14 mouse cellular contexts compared by ENCODE assay signal in the genomic region with DNA sequence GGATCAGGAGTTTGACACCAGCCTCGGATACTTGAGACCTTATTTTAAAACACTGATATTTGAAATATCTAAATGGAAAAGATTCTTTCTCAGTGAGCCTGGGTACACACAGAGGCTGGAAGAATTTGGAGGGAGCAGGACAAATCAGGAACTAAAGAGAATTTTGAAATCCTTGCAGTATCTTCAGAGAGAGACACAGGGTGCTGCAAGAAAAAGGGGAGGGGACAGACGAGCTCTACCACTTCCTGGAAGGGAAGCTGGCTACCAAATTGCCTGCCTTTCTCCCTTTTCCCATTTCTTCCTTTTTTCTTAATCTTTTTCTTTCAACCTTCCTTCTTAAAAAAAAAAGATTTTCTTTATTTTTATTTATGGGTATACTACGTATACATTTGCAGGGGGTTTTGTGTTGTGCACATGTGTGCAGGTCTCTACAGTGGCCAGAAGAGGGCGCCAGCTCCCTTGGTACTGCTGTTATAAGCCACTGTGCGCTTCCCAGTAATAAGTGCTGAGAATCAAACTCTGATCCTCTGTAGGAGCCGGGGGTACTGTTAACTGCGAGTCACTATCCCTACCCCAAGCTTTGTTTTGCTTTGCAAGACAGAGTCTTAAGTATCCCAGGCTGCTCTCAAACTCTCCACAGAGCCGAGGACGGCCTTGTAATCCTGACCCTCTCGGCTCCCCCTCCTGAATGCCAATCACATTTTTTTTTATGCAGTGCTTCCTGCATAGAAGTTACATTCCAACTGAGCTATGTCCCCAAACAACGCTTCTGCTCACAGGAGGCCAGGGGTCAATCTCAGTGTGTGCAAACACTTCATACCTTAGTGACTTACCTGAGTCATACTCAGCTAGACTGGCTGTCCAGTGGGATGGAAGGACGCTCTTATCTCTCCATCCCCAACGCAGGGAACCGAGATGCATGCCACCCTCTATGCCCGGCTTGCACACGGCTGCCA. TPM values are rescaled to one million over a fixed set of nuclear protein-coding genes. Genes with fewer than 3 reads are reported as not detected.
DNase-seq lines count a peak whose midpoint lies in the region; ATAC-seq and TF ChIP-seq lines count a peak whose summit lies in the region.
"Had no signal": no experiment of that assay in that cellular context is flagged by ENCODE, and none has a peak within 500 bp of the region (broad histone marks: within the 10 kb centered on the region; RNA-seq: fewer than 3 reads in every experiment).

No protein-coding gene starts in this region.

- H3K4me2 ChIP-seq in intestine, postnatal 0 days (replicated peaks; ENCODE audit: low read depth), result no peak overlapping the region
- no peak overlapping the region for H3K4me2 ChIP-seq in intestine, embryonic 16.5 days (ENCODE audit: low read depth, low read length)
- no peak overlapping the region for H3K4me2 ChIP-seq in midbrain, embryonic 11.5 days
- H3K4me2 ChIP-seq in midbrain, embryonic 16.5 days (ENCODE audit: low read length), result no peak overlapping the region
- H3K4me2 ChIP-seq: embryonic facial prominence, embryonic 12.5 days; forebrain, embryonic 12.5 days; limb, embryonic 12.5 days had no signal

- H3K27me3 ChIP-seq in intestine, postnatal 0 days (replicated peaks; ENCODE audit: control insufficient read depth, insufficient read depth, low read length), result no peaks in the 10 kb centered on the region
- no peaks in the 10 kb centered on the region for H3K27me3 ChIP-seq in intestine, embryonic 16.5 days (replicated peaks; ENCODE audit: control insufficient read depth, insufficient read depth, low read length)
- H3K27me3 ChIP-seq in midbrain, embryonic 11.5 days (ENCODE audit: control insufficient read depth, insufficient read depth, low read length), result no peaks in the 10 kb centered on the region
- no peaks in the 10 kb centered on the region for H3K27me3 ChIP-seq in midbrain, embryonic 16.5 days (ENCODE audit: control insufficient read depth, insufficient read depth, low read depth, low read length)
- H3K27me3 ChIP-seq in MEL (ENCODE audit: control insufficient read depth in 1 of 2, insufficient read depth in 2 of 2, low read length in 2 of 2), result no peaks in the 10 kb centered on the region
- H3K27me3 ChIP-seq: embryonic facial prominence, embryonic 12.5 days; forebrain, embryonic 12.5 days; limb, embryonic 12.5 days had no signal

- no peak for ATAC-seq in intestine, postnatal 0 days
- ATAC-seq in intestine, embryonic 16.5 days, result no peak
- ATAC-seq in midbrain, embryonic 11.5 days (ENCODE audit: low FRiP score), result no peak
- ATAC-seq in midbrain, embryonic 16.5 days, result no peak
- peak; percentile 58 for ATAC-seq in megakaryocyte, adult 5-6 weeks (ENCODE audit: poor library complexity, severe bottlenecking)

- H3K4me1 ChIP-seq in intestine, postnatal 0 days (replicated peaks; ENCODE audit: control insufficient read depth, insufficient read depth, low read length), result no peaks in the 10 kb centered on the region
- H3K4me1 ChIP-seq in intestine, embryonic 16.5 days (ENCODE audit: control insufficient read depth, insufficient read depth, low read length), result peaks cover 21% of the 10 kb centered on the region
- peaks cover 2% of the 10 kb centered on the region; the same call in 1 of the 2 replicates for H3K4me1 ChIP-seq in midbrain, embryonic 11.5 days (ENCODE audit: control insufficient read depth, insufficient read depth, low read length)
- H3K4me1 ChIP-seq in midbrain, embryonic 16.5 days (ENCODE audit: control insufficient read depth, insufficient read depth, low read length), result peaks cover 8% of the 10 kb centered on the region; the same call in 1 of the 2 replicates
- peaks cover 2 to 20% of the 10 kb centered on the region in 2 experiments for H3K4me1 ChIP-seq in MEL (ENCODE audit: control insufficient read depth in 1 of 2, insufficient read depth in 2 of 2, low read length in 2 of 2)

- peak; percentile 64 for TF ChIP-seq RAD21 in MEL (IDR thresholded peaks at IDR 0.05; ENCODE audit: low read depth, low read length)

- H3K9me3 ChIP-seq in intestine, postnatal 0 days (ENCODE audit: control insufficient read depth), result no peaks in the 10 kb centered on the region
- H3K9me3 ChIP-seq in intestine, embryonic 16.5 days (ENCODE audit: control insufficient read depth, low read length), result no peaks in the 10 kb centered on the region
- H3K9me3 ChIP-seq in midbrain, embryonic 11.5 days (ENCODE audit: control insufficient read depth, low read length), result no peaks in the 10 kb centered on the region
- no peaks in the 10 kb centered on the region for H3K9me3 ChIP-seq in midbrain, embryonic 16.5 days (replicated peaks; ENCODE audit: control insufficient read depth, low read length, poor library complexity, severe bottlenecking)
- H3K9me3 ChIP-seq in MEL (replicated peaks; ENCODE audit: insufficient read depth, low read length), result no peaks in the 10 kb centered on the region
- H3K9me3 ChIP-seq: embryonic facial prominence, embryonic 12.5 days had no signal

- no peak overlapping the region for H3K4me3 ChIP-seq in intestine, postnatal 0 days (ENCODE audit: low read depth, low read length)
- no peak overlapping the region for H3K4me3 ChIP-seq in intestine, embryonic 16.5 days (ENCODE audit: low read length)
- no peak overlapping the region for H3K4me3 ChIP-seq in midbrain, embryonic 11.5 days (ENCODE audit: low read depth, low read length)
- H3K4me3 ChIP-seq in midbrain, embryonic 16.5 days (ENCODE audit: low read depth, low read length), result no peak overlapping the region
- no peak overlapping the region for H3K4me3 ChIP-seq in MEL (ENCODE audit: control insufficient read depth in 1 of 2, insufficient read depth in 1 of 2, low read depth in 2 of 2, low read length in 2 of 2)
- H3K4me3 ChIP-seq: embryonic facial prominence, embryonic 12.5 days; forebrain, embryonic 12.5 days; limb, embryonic 12.5 days had no signal

- H3K9ac ChIP-seq in intestine, postnatal 0 days (ENCODE audit: low read depth, low read length), result no peak overlapping the region
- no peak overlapping the region for H3K9ac ChIP-seq in intestine, embryonic 16.5 days (ENCODE audit: low read depth, low read length)
- H3K9ac ChIP-seq in midbrain, embryonic 11.5 days (ENCODE audit: low read length), result no peak overlapping the region
- H3K9ac ChIP-seq in midbrain, embryonic 16.5 days (ENCODE audit: low read depth, low read length), result no peak overlapping the region
- no peak overlapping the region for H3K9ac ChIP-seq in MEL (ENCODE audit: control insufficient read depth, low read depth, low read length, poor library complexity, severe bottlenecking)
- H3K9ac ChIP-seq: embryonic facial prominence, embryonic 12.5 days; forebrain, embryonic 12.5 days; limb, embryonic 12.5 days had no signal

- TF ChIP-seq POLR2A in MEL (IDR thresholded peaks at IDR 0.05; ENCODE audit: control insufficient read depth in 1 of 2, insufficient read depth in 1 of 2, low read depth in 1 of 2, low read length in 2 of 2, poor library complexity in 1 of 2), result no peak

- no peak overlapping the region for H3K27ac ChIP-seq in intestine, postnatal 0 days (ENCODE audit: low read depth, low read length)
- H3K27ac ChIP-seq in intestine, embryonic 16.5 days (ENCODE audit: low read length), result no peak overlapping the region
- no peak overlapping the region for H3K27ac ChIP-seq in midbrain, embryonic 11.5 days (ENCODE audit: low read depth, low read length)
- H3K27ac ChIP-seq in midbrain, embryonic 16.5 days (ENCODE audit: low read length), result no peak overlapping the region
- H3K27ac ChIP-seq in MEL (ENCODE audit: control insufficient read depth, low read depth, low read length), result no peak overlapping the region
- H3K27ac ChIP-seq: embryonic facial prominence, embryonic 12.5 days; forebrain, embryonic 12.5 days; limb, embryonic 12.5 days had no signal

- 81% methylated on average over 16 of the region's 16 CpGs for whole genome bisulfite sequencing in intestine, postnatal 0 days
- WGBS in intestine, embryonic 16.5 days, result 79% methylated on average over 16 of the region's 16 CpGs
- WGBS in midbrain, embryonic 11.5 days, result 88% methylated on average over 16 of the region's 16 CpGs
- WGBS in midbrain, embryonic 16.5 days, result 92% methylated on average over 16 of the region's 16 CpGs

- peak; percentile 60 for TF ChIP-seq CTCF in intestine, postnatal 0 days (IDR thresholded peaks at IDR 0.05; ENCODE audit: low read depth)
- TF ChIP-seq CTCF in MEL (IDR thresholded peaks at IDR 0.05 in 2 of 3, conservative IDR thresholded peaks at IDR 0.05 in 1 of 3; ENCODE audit: control insufficient read depth in 1 of 3, insufficient read depth in 1 of 3, low read depth in 2 of 3, low read length in 3 of 3, poor library complexity in 1 of 3, severe bottlenecking in 1 of 3), result peak; percentile 58 to 78 (median 67)

- no peaks in the 10 kb centered on the region for H3K79me2 ChIP-seq in MEL (ENCODE audit: control insufficient read depth, insufficient read depth, low read length, poor library complexity)

- intact Hi-C loops in gastrocnemius, postnatal 14 days (cut with DNase I; ENCODE audit: low total_unique reads), result no loop called here

- H3K36me3 ChIP-seq in intestine, postnatal 0 days (ENCODE audit: control insufficient read depth, insufficient read depth), result no peaks in the 10 kb centered on the region
- no peaks in the 10 kb centered on the region for H3K36me3 ChIP-seq in intestine, embryonic 16.5 days (ENCODE audit: control insufficient read depth, insufficient read depth, low read length)
- H3K36me3 ChIP-seq in midbrain, embryonic 11.5 days (ENCODE audit: control insufficient read depth, insufficient read depth, low read length), result no peaks in the 10 kb centered on the region
- H3K36me3 ChIP-seq in midbrain, embryonic 16.5 days (ENCODE audit: control insufficient read depth, insufficient read depth, low read length), result no peaks in the 10 kb centered on the region
- peaks cover 0 to 14% of the 10 kb centered on the region in 2 experiments; a peak in 2 of 4 replicates for H3K36me3 ChIP-seq in MEL (ENCODE audit: control insufficient read depth in 1 of 2, insufficient read depth in 2 of 2, low read length in 2 of 2)
- H3K36me3 ChIP-seq: embryonic facial prominence, embryonic 12.5 days; forebrain, embryonic 12.5 days; limb, embryonic 12.5 days had no signal

- TF ChIP-seq EP300 in MEL (IDR thresholded peaks at IDR 0.05; ENCODE audit: low read depth in 1 of 2, low read length in 2 of 2), result no peak

- DNase-seq in midbrain, embryonic 11.5 days (ENCODE audit: low spot score, missing footprints), result peak; percentile 54
- peak; percentile 39 for DNase-seq in MEL (ENCODE audit: low read depth, low spot score)
- DNase-seq in layer of hippocampus, postnatal 36 days, result no peak
- DNase-seq in gastrocnemius, postnatal 14 days, result no peak
- DNase-seq: cerebellum, postnatal 14 days; spleen, adult 18-20 months; thymus, postnatal 36 days had no signal

RNA-seq across cellular contexts. Expression of gene Sfxn5, which starts 42.1 kb away (rescaled TPM):
- 3.2 and 3.4 TPM in 2 replicates for polyA plus RNA-seq in intestine, postnatal 0 days (2015; fragmentation: Nextera tagmentation; extraction: Ambion mirVana)
- 5.3 and 7.2 TPM in 2 replicates for polyA plus RNA-seq in intestine, embryonic 16.5 days (2015; fragmentation: Nextera tagmentation; extraction: Ambion mirVana)
- 5.7 and 6.2 TPM in 2 replicates for polyA plus RNA-seq in midbrain, embryonic 11.5 days (2014; fragmentation: Nextera tagmentation; extraction: Ambion mirVana)
- polyA plus RNA-seq in midbrain, embryonic 16.5 days (2015; fragmentation: Nextera tagmentation; extraction: Ambion mirVana), result 27.6 and 41.3 TPM in 2 replicates
- 1.8 and 2.0 TPM in 2 replicates for total RNA-seq in MEL (2012; rRNA removed)
- 1 to 10 TPM in 1 of 2 experiments, not detected in 1; 3.0 TPM for polyA plus RNA-seq in MEL (2012; ENCODE audit: insufficient read depth in 1 of 2, insufficient read length in 2 of 2, low read depth in 1 of 2, low replicate concordance in 2 of 2, missing spikeins in 1 of 2)
- total RNA-seq in megakaryocyte, adult 5-6 weeks (2015), result 6.5 and 8.4 TPM in 2 replicates
- total RNA-seq in megakaryocyte, adult 5-6 weeks (2017), result 8.4 and 13.4 TPM in 2 replicates
- total RNA-seq in layer of hippocampus, postnatal 36 days (2021), result 100 to 1,000 TPM; 164 to 165 TPM
- total RNA-seq in gastrocnemius, postnatal 14 days (2021), result 1 to 10 TPM; 2.7 to 4.1 TPM

Comparison
In these comparisons a context has a peak if more than half of its experiments do, and no peak if none do; other contexts are left out.
1. DNase-seq: peak in midbrain, embryonic 11.5 days (single experiment) and MEL (single experiment); none in layer of hippocampus, postnatal 36 days (0 of 2) and gastrocnemius, postnatal 14 days (single experiment).